Mouse (Mus musculus) spleen, adult 2 months (tissue): ENCODE measurements around the gene Fam131a.

Experiments used
- CTCF ChIP-seq: fragments of 200-500 bp; IDR thresholded peaks from 2 replicates; pipeline ENCODE4 v1.5.1; 2011; ENCODE audit warnings: mild to moderate bottlenecking, inconsistent platforms; ENCODE audit not compliant: insufficient read depth, insufficient read length, insufficient replicate concordance; ENCODE audit errors: extremely low read depth
- POLR2A ChIP-seq: fragments of 200-500 bp; IDR thresholded peaks from 2 replicates; pipeline ENCODE4 v1.6.1; 2011; ENCODE audit warnings: low read depth, low read length, inconsistent platforms

DNA sequence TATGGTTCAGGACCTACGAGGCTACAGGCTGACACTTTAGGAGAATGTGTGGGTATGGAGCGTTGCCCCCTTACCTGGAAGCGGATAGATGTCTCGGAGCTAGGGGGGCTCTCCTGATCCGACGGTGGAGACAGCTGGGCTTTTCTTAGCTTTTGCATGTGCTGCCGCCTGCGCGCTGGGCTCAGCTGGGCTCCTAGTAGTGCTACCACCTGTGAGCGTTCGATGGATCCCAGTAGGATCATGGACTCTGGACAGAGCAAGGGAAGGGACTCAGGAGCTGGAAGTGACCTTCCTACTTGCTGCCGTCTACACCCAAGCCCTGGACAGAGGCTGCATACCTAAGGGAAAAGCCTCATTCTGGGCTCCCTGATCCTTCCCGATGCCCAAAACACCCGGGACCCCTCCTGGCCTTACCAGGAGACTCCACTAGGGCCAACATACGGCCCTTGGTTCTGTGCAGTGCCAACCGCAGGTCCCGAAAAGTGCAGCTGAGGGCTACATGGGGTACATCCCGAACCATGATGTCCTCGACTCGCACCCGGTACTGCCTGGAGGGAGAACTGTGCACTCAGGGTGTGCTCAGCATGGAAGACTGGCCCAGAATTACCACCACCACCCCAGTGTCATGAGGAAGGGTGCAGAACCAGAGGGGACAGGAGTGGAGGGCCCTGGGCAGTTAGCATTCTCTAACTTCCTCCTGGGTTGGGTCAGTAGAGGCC is 15.3 kb downstream of the Fam131a start:
- TF ChIP-seq CTCF (no peak), POLR2A (no peak)
